Mouse (Mus musculus) stomach, embryonic 15.5 days (tissue): ENCODE measurements around the gene Tmem143. TPM values are rescaled to one million over a fixed set of nuclear protein-coding genes. Genes with fewer than 3 reads are reported as not detected.

ENCODE experiments used
- ATAC-seq: fragments of 200-750 bp; cut with Nextera tagmentation; 2 replicates; pipeline ENCODE4 v1.8.0; 2017; ENCODE audit warnings: low read depth, moderate number of reproducible peaks, moderate TSS enrichment; ENCODE audit not compliant: insufficient read depth, low FRiP score
- H3K27ac ChIP-seq: fragments of 300-500 bp; sonication (generic); 2 replicates; pipeline ENCODE4 v1.5.1; 2015; ENCODE audit warnings: mild to moderate bottlenecking, inconsistent platforms
- H3K27me3 ChIP-seq: fragments of 300-500 bp; sonication (generic); replicated peaks from 2 replicates; pipeline ENCODE4 v1.6.1; 2015; ENCODE audit warnings: inconsistent platforms
- H3K36me3 ChIP-seq: fragments of 300-500 bp; sonication (generic); 2 replicates; pipeline ENCODE4 v1.6.1; 2015; ENCODE audit warnings: inconsistent platforms
- H3K4me1 ChIP-seq: fragments of 300-500 bp; sonication (generic); 2 replicates; pipeline ENCODE4 v1.6.1; 2015; ENCODE audit warnings: inconsistent platforms
- H3K4me2 ChIP-seq: fragments of 300-500 bp; sonication (generic); 2 replicates; pipeline ENCODE4 v1.6.1; 2015; ENCODE audit warnings: mild to moderate bottlenecking, inconsistent platforms
- H3K4me3 ChIP-seq: fragments of 300-500 bp; sonication (generic); replicated peaks from 2 replicates; pipeline ENCODE4 v1.5.1; 2015; ENCODE audit warnings: inconsistent platforms
- H3K9ac ChIP-seq: fragments of 300-500 bp; sonication (generic); 2 replicates; pipeline ENCODE4 v1.6.1; 2015; ENCODE audit warnings: inconsistent platforms
- H3K9me3 ChIP-seq: fragments of 300-500 bp; sonication (generic); 2 replicates; pipeline ENCODE4 v1.6.1; 2016; ENCODE audit warnings: inconsistent platforms
- WGBS: fragments of 180-500 bp; shearing (Covaris S2); methylation state at CpG from one replicate; pipeline ENCODE4 v1.1.7; 2015; 5-methylcytosine and 5-hydroxymethylcytosine counted together
- polyA plus RNA-seq: library from polyadenylated mRNA; unstranded; fragments of >200 nt; fragmentation: Nextera tagmentation; extraction: Ambion mirVana; gene quantifications from 2 replicates; pipeline ENCODE4 v1.2.1, GENCODE M21; 2015

Tmem143 gene
- polyA plus RNA-seq, result 5.8 and 6.8 TPM in 2 replicates

- H3K9ac ChIP-seq, result peak within 1 kb of the TSS; percentile 49; the same call in 1 of the 2 replicates
- WGBS, result under 1% methylated on average over 40 of the region's 40 CpGs
- H3K4me1 ChIP-seq, result peaks cover 3% of the 10 kb centered on the region; the same call in 1 of the 2 replicates
- H3K4me2 ChIP-seq, result peak within 1 kb of the TSS; percentile 74
- no peaks in the 10 kb centered on the region for H3K9me3 ChIP-seq
- H3K27me3 ChIP-seq, result no peaks in the 10 kb centered on the region
- H3K36me3 ChIP-seq, result no peaks in the 10 kb centered on the region
- H3K27ac ChIP-seq, result peak within 1 kb of the TSS; percentile 74
- peak; percentile 88 for ATAC-seq
- H3K4me3 ChIP-seq, result peak within 1 kb of the TSS; percentile 50
Measured at GRCm38 (mm10) chr7:45896517-45897257, at the start of gene Tmem143, which contains the start of gene Syngr4. Gene Tmem143, plus strand, starts transcription at chr7:45896941. Gene Syngr4, minus strand, starts transcription at chr7:45896714.

- Histone ChIP-seq H3K9ac (no peak overlapping the region), H3K9me3 (no peaks in the 10 kb centered on the region), H3K27ac (no peak overlapping the region), H3K4me3 (no peak overlapping the region), H3K36me3 (no peaks in the 10 kb centered on the region), H3K4me2 (no peak overlapping the region), H3K4me1 (no peaks in the 10 kb centered on the region), H3K27me3 (no peaks in the 10 kb centered on the region)
- peak; percentile 35; the same call in 1 of the 2 replicates for ATAC-seq
- WGBS, result 14% methylated on average over 6 of the region's 6 CpGs
Measured at GRCm38 (mm10) chr7:45848447-45849027, 48.2 kb upstream of the Tmem143 start.

GRCm38 (mm10) chr7:45850661-45851060, 46.1 kb upstream of the Tmem143 start:
- H3K4me1 ChIP-seq, result no peaks in the 10 kb centered on the region
- H3K9me3 ChIP-seq, result no peaks in the 10 kb centered on the region
- H3K36me3 ChIP-seq, result no peaks in the 10 kb centered on the region
- H3K4me2 ChIP-seq, result no peak overlapping the region
- ATAC-seq, result no peak
- no peak overlapping the region for H3K27ac ChIP-seq
- no peak overlapping the region for H3K4me3 ChIP-seq
- no peak overlapping the region for H3K9ac ChIP-seq
- no peaks in the 10 kb centered on the region for H3K27me3 ChIP-seq
- 54% methylated on average over 3 of the region's 3 CpGs for WGBS

- Histone ChIP-seq H3K27ac (no peak overlapping the region), H3K9me3 (no peaks in the 10 kb centered on the region), H3K4me2 (no peak overlapping the region), H3K9ac (no peak overlapping the region), H3K4me3 (no peak overlapping the region), H3K4me1 (peaks cover 17% of the 10 kb centered on the region), H3K36me3 (no peaks in the 10 kb centered on the region), H3K27me3 (0 out of 2 replicates have a peak, but pooled peaks cover 10% of the 10 kb centered on the region)
- 79% methylated on average over 12 of the region's 12 CpGs for WGBS
- no peak for ATAC-seq
Measured at GRCm38 (mm10) chr7:45853089-45853488, 43.7 kb upstream of the Tmem143 start.

GRCm38 (mm10) chr7:45856950-45857901, 39.5 kb upstream of the Tmem143 start:
- Histone ChIP-seq H3K9ac (no peak overlapping the region), H3K4me2 (peak overlapping the region; percentile 60), H3K27me3 (0 out of 2 replicates have a peak, but pooled peaks cover 10% of the 10 kb centered on the region), H3K9me3 (no peaks in the 10 kb centered on the region), H3K4me1 (peaks cover 23% of the 10 kb centered on the region), H3K27ac (no peak overlapping the region), H3K4me3 (peak overlapping the region; percentile 33), H3K36me3 (no peaks in the 10 kb centered on the region)
- 6% methylated on average over 30 of the region's 30 CpGs for WGBS
- 0 out of 2 replicates have a peak, but pooled peaks have one; percentile 28 for ATAC-seq

- H3K4me2 ChIP-seq, result no peak overlapping the region
- ATAC-seq, result peak; percentile 58
- H3K27ac ChIP-seq, result no peak overlapping the region
- 0 out of 2 replicates have a peak, but pooled peaks cover 12% of the 10 kb centered on the region for H3K27me3 ChIP-seq
- H3K4me3 ChIP-seq, result no peak overlapping the region
- 36% methylated on average over 4 of the region's 4 CpGs for WGBS
- H3K36me3 ChIP-seq, result no peaks in the 10 kb centered on the region
- H3K4me1 ChIP-seq, result peaks cover 23% of the 10 kb centered on the region
- no peak overlapping the region for H3K9ac ChIP-seq
- H3K9me3 ChIP-seq, result no peaks in the 10 kb centered on the region
Measured at GRCm38 (mm10) chr7:45859008-45859407, 37.7 kb upstream of the Tmem143 start.

- no peak for ATAC-seq
- Histone ChIP-seq H3K4me2 (no peak overlapping the region), H3K36me3 (no peaks in the 10 kb centered on the region), H3K27me3 (0 out of 2 replicates have a peak, but pooled peaks cover 4% of the 10 kb centered on the region), H3K9ac (no peak overlapping the region), H3K4me3 (no peak overlapping the region), H3K9me3 (no peaks in the 10 kb centered on the region), H3K4me1 (peaks cover 15% of the 10 kb centered on the region; the same call in 1 of the 2 replicates), H3K27ac (no peak overlapping the region)
- WGBS, result 80% methylated on average over 7 of the region's 7 CpGs
Measured at GRCm38 (mm10) chr7:45862804-45863203, 33.9 kb upstream of the Tmem143 start.

GRCm38 (mm10) chr7:45864435-45864834, 32.3 kb upstream of the Tmem143 start:
- Histone ChIP-seq H3K9me3 (no peaks in the 10 kb centered on the region), H3K27ac (no peak overlapping the region), H3K4me2 (no peak overlapping the region), H3K4me1 (peaks cover 17% of the 10 kb centered on the region), H3K4me3 (no peak overlapping the region), H3K27me3 (peaks cover 18% of the 10 kb centered on the region), H3K9ac (no peak overlapping the region), H3K36me3 (no peaks in the 10 kb centered on the region)
- no peak for ATAC-seq
- WGBS, result 63% methylated on average over 3 of the region's 3 CpGs

- peaks cover 30% of the 10 kb centered on the region for H3K4me1 ChIP-seq
- no peaks in the 10 kb centered on the region for H3K9me3 ChIP-seq
- H3K4me3 ChIP-seq, result peak overlapping the region; percentile 71
- peak overlapping the region; percentile 83 for H3K27ac ChIP-seq
- H3K9ac ChIP-seq, result peak overlapping the region; percentile 77
- under 1% methylated on average over 88 of the region's 117 CpGs for WGBS
- H3K36me3 ChIP-seq, result no peaks in the 10 kb centered on the region
- ATAC-seq, result peak; percentile 82
- peaks cover 32% of the 10 kb centered on the region for H3K27me3 ChIP-seq
- H3K4me2 ChIP-seq, result peak overlapping the region; percentile 81
Measured at GRCm38 (mm10) chr7:45865925-45866910, 30.5 kb upstream of the Tmem143 start.

- 43% methylated on average over 2 of the region's 2 CpGs for WGBS
- H3K4me3 ChIP-seq, result no peak overlapping the region
- no peaks in the 10 kb centered on the region for H3K36me3 ChIP-seq
- no peaks in the 10 kb centered on the region for H3K9me3 ChIP-seq
- peak overlapping the region; percentile 16; the same call in 1 of the 2 replicates for H3K4me2 ChIP-seq
- H3K9ac ChIP-seq, result no peak overlapping the region
- no peak for ATAC-seq
- peaks cover 37% of the 10 kb centered on the region for H3K27me3 ChIP-seq
- H3K27ac ChIP-seq, result no peak overlapping the region
- H3K4me1 ChIP-seq, result peaks cover 30% of the 10 kb centered on the region
Measured at GRCm38 (mm10) chr7:45867871-45868270, 28.9 kb upstream of the Tmem143 start.
